Mouse (Mus musculus) liver, embryonic 11.5 days (tissue): Measurements from ENCODE around the gene Eif4g2. TPM values are rescaled to one million over a fixed set of nuclear protein-coding genes. Genes with fewer than 3 reads are reported as not detected.

Experiments used
- ATAC-seq: fragments of 200-750 bp; cut with Nextera tagmentation; replicated peaks from 2 replicates; pipeline ENCODE4 v1.8.0; 2017; ENCODE audit warnings: moderate number of reproducible peaks, mild to moderate bottlenecking, moderate TSS enrichment, moderate library complexity; ENCODE audit not compliant: low FRiP score
- DNase-seq: peaks from one replicate; pipeline ENCODE4 v3.0.0-alpha.2; 2017; ENCODE audit warnings: low spot score
- H3K27ac ChIP-seq: fragments of 300-500 bp; sonication (generic); 2 replicates; pipeline ENCODE4 v1.5.1; 2014; ENCODE audit warnings: mild to moderate bottlenecking, low read depth, low read length, control low read depth
- H3K27me3 ChIP-seq: fragments of 300-500 bp; sonication (generic); replicated peaks from 2 replicates; pipeline ENCODE4 v1.6.1; 2014; ENCODE audit warnings: low read length, mixed read lengths; ENCODE audit not compliant: control insufficient read depth, insufficient read depth
- H3K36me3 ChIP-seq: fragments of 300-500 bp; sonication (generic); 2 replicates; pipeline ENCODE4 v1.6.1; 2014; ENCODE audit warnings: mild to moderate bottlenecking, low read length, moderate library complexity, mixed read lengths; ENCODE audit not compliant: control insufficient read depth, insufficient read depth
- H3K4me1 ChIP-seq: fragments of 300-500 bp; sonication (generic); replicated peaks from 2 replicates; pipeline ENCODE4 v1.6.1; 2014; ENCODE audit warnings: low read length, mixed read lengths; ENCODE audit not compliant: control insufficient read depth, insufficient read depth
- H3K4me2 ChIP-seq: fragments of 300-500 bp; sonication (generic); 2 replicates; pipeline ENCODE4 v1.6.1; 2014; ENCODE audit warnings: mild to moderate bottlenecking, control low read depth, moderate library complexity
- H3K4me3 ChIP-seq: fragments of 300-500 bp; sonication (generic); 2 replicates; pipeline ENCODE4 v1.5.1; 2014; ENCODE audit warnings: low read depth, low read length, control low read depth
- H3K9ac ChIP-seq: fragments of 300-500 bp; sonication (generic); 2 replicates; pipeline ENCODE4 v1.6.1; 2014; ENCODE audit warnings: low read depth, low read length, control low read depth
- H3K9me3 ChIP-seq: fragments of 300-500 bp; sonication (generic); 2 replicates; pipeline ENCODE4 v1.6.1; 2016; ENCODE audit warnings: low read length, inconsistent platforms, mixed read lengths; ENCODE audit not compliant: control insufficient read depth
- WGBS: fragments of 180-500 bp; shearing (Covaris S2); extraction: QIAGEN DNeasy Blood & Tissue Kit; methylation state at CpG from one replicate; pipeline ENCODE4 v1.1.7; 2014; 5-methylcytosine and 5-hydroxymethylcytosine counted together
- polyA plus RNA-seq: library from polyadenylated mRNA; unstranded; fragments of >200 nt; fragmentation: Nextera tagmentation; extraction: Ambion mirVana; gene quantifications from 2 replicates; pipeline ENCODE4 v1.2.1, GENCODE M21; 2014

The Eif4g2 gene
- polyA plus RNA-seq, 1 experiment from 2014 or later, result 1,063 TPM

GRCm38 (mm10) chr7:111078271-111078670 lies 4.6 kb downstream of the Eif4g2 start:
- DNase-seq (no peak), ATAC-seq (no peak)
- Histone ChIP-seq H3K4me1 (peaks cover 19% of the 10 kb centered on the region), H3K4me2 (no peak overlapping the region), H3K27ac (no peak overlapping the region), H3K4me3 (no peak overlapping the region), H3K36me3 (peaks cover 72% of the 10 kb centered on the region), H3K9me3 (no peaks in the 10 kb centered on the region), H3K27me3 (no peaks in the 10 kb centered on the region), H3K9ac (no peak overlapping the region)
- 97% methylated on average over 4 of the region's 4 CpGs for WGBS

- no peak overlapping the region for H3K4me2 ChIP-seq
- no peak overlapping the region for H3K9ac ChIP-seq
- no peak overlapping the region for H3K27ac ChIP-seq
- no peak overlapping the region for H3K4me3 ChIP-seq
- peaks cover 9% of the 10 kb centered on the region for H3K4me1 ChIP-seq
- H3K36me3 ChIP-seq, result peaks cover 85% of the 10 kb centered on the region
- H3K9me3 ChIP-seq, result no peaks in the 10 kb centered on the region
- WGBS, result 92% methylated on average over 4 of the region's 4 CpGs
- no peaks in the 10 kb centered on the region for H3K27me3 ChIP-seq
- DNase-seq (no peak), ATAC-seq (no peak)
Observed at GRCm38 (mm10) chr7:111075288-111075687, 7.5 kb downstream of the Eif4g2 start.

DNA sequence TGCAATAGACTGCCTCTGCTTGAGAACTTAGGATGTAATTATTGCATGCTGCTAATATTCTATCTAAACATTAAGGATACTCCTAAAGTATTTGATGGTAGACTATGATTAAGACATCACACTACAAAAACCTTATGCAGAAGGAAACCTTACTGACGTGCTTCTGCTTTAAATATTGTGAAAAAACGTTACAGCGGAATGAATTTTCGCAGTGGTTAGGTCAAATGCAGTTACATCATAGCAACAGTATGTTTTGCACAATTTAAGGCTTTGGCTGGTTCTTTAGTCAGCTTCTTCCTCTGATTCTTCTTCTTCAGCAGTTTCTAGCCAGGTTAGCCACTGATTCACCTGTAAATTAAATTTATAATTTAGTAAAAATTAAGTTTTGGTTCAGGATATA lies 10.4 kb downstream of the Eif4g2 start:
- WGBS, result 91% methylated on average over 4 of the region's 4 CpGs
- DNase-seq (no peak), ATAC-seq (no peak)
- Histone ChIP-seq H3K9me3 (peaks cover 9% of the 10 kb centered on the region), H3K4me1 (no peaks in the 10 kb centered on the region), H3K27ac (no peak overlapping the region), H3K4me2 (no peak overlapping the region), H3K9ac (no peak overlapping the region), H3K27me3 (no peaks in the 10 kb centered on the region), H3K36me3 (peaks cover 86% of the 10 kb centered on the region), H3K4me3 (no peak overlapping the region)

DNA sequence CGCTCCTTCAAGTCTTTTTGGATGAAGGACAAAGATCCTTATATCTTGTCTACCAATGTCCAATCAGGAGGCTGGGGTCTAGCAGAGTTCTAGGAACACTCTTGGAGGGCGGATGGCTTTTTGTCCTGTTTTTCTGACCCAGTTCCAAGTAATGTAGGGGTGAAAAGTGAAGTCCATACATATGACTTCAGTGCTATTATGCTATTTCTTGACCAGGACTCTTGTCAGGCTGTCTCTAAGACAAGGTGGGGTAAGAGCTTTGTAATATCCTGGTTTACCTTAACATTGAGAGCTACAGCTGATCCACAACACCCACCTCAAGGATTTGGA lies 12.7 kb downstream of the Eif4g2 start:
- Histone ChIP-seq H3K27ac (no peak overlapping the region), H3K4me2 (no peak overlapping the region), H3K9me3 (peaks cover 9% of the 10 kb centered on the region), H3K9ac (no peak overlapping the region), H3K4me3 (no peak overlapping the region), H3K4me1 (no peaks in the 10 kb centered on the region), H3K36me3 (peaks cover 66% of the 10 kb centered on the region), H3K27me3 (no peaks in the 10 kb centered on the region)
- DNase-seq (no peak), ATAC-seq (0 out of 2 replicates have a peak, but pooled peaks have one; percentile 11)
- 97% methylated on average over 2 of the region's 2 CpGs for WGBS

- Histone ChIP-seq H3K9ac (no peak overlapping the region), H3K36me3 (peaks cover 61% of the 10 kb centered on the region), H3K4me2 (no peak overlapping the region), H3K4me3 (no peak overlapping the region), H3K4me1 (no peaks in the 10 kb centered on the region), H3K9me3 (peaks cover 9% of the 10 kb centered on the region), H3K27ac (no peak overlapping the region), H3K27me3 (no peaks in the 10 kb centered on the region)
- DNase-seq (no peak), ATAC-seq (peak; percentile 42)
- 91% methylated on average over 7 of the region's 7 CpGs for whole genome bisulfite sequencing
Observed at GRCm38 (mm10) chr7:111069439-111070166, 13.2 kb downstream of the Eif4g2 start.

- H3K36me3 ChIP-seq, result peaks cover 51% of the 10 kb centered on the region
- ATAC-seq (no peak), DNase-seq (peak; percentile 28)
- H3K9me3 ChIP-seq, result peaks cover 9% of the 10 kb centered on the region
- H3K9ac ChIP-seq, result no peak overlapping the region
- H3K4me3 ChIP-seq, result no peak overlapping the region
- no peak overlapping the region for H3K4me2 ChIP-seq
- H3K27ac ChIP-seq, result no peak overlapping the region
- H3K27me3 ChIP-seq, result no peaks in the 10 kb centered on the region
- WGBS, result 93% methylated on average over 3 of the region's 3 CpGs
- no peaks in the 10 kb centered on the region for H3K4me1 ChIP-seq
Observed at GRCm38 (mm10) chr7:111068181-111068580, 14.6 kb downstream of the Eif4g2 start.

DNA sequence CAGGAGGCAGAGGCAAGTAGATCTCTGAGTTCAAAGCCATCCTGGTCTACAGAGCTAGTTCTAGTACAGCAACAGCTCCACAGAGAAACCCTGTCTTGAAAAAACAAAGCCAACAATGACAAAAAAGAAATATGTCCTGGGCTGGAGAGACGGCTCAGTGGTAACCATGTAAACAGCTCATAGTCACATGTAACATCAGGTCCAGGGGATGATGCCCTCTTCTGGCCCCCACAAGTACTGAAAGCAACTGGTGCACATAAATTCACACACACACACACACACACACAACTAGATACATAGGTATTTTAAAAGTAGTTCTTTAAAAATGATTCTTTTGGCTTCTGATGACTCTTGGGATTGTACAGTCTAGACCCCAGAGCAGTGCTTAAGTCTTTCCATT lies 19.9 kb downstream of the Eif4g2 start:
- Histone ChIP-seq H3K27ac (no peak overlapping the region), H3K4me2 (no peak overlapping the region)

DNA sequence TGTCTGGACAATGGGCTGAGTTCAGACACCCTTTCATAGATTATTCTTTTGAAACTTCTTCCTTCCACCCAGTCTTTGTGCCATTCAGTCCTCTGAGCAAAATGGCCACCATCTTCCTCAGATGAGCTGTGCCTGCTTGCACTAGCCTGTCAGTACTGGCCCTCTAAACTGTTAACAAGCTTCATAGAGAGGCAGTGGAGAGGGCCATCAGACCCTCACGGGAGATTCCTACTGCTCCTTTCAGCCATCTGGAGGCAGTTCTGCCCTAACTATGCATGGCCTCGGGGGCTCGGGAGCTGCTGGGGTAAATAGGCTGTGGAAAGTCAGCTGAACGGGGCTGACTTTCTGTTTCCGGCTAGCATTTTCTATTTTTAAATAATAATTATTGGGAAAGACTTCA lies 23.3 kb downstream of the Eif4g2 start:
- Histone ChIP-seq H3K4me1 (peaks cover under 1% of the 10 kb centered on the region; the same call in 1 of the 2 replicates), H3K27ac (no peak overlapping the region), H3K27me3 (no peaks in the 10 kb centered on the region), H3K4me3 (no peak overlapping the region), H3K4me2 (no peak overlapping the region), H3K9ac (no peak overlapping the region), H3K9me3 (no peaks in the 10 kb centered on the region), H3K36me3 (peaks cover 9% of the 10 kb centered on the region)
- 75% methylated on average over 5 of the region's 5 CpGs for WGBS
- DNase-seq, result no peak
- ATAC-seq, result no peak

More for the DNA sequence above, 19.9 kb downstream of the Eif4g2 start:
- Histone ChIP-seq H3K27me3 (no peaks in the 10 kb centered on the region), H3K4me3 (no peak overlapping the region), H3K36me3 (peaks cover 5% of the 10 kb centered on the region), H3K9ac (no peak overlapping the region), H3K9me3 (peaks cover 4% of the 10 kb centered on the region), H3K4me1 (no peaks in the 10 kb centered on the region)
- WGBS, result 100% methylated on average over 1 of the region's 1 CpGs
- no peak for DNase-seq
- ATAC-seq, result no peak

DNA sequence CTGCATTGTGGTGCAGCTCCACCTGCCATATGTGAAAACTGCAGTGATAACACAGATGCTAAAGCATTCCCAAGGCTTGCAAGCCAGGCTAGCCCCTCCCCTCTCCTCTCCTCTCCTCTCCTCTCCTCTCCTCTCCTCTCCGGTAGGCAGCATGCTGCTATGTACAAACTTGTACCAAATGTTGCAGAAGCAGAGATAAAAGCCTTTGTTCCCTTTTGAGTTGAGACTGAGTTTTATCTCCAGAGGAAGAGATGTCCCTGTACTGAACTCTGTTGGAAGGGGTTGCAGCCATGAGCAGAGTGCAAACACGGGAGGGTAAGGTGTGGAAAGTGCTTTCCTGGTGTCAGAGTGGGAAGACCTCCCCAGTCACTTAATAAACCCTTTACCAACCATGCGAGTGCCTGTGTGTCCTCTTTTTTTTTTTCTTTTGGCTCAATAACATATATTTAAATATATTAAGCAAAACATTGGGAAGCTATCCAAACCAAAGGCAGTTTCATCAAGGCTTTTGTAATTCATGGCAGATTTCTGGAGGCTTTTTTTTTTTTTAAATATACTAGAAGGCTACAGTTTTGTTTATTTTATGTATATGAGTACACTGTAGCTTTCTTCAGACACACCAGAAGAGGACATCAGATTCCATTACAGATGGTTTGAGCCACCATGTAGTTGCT lies 26.7 kb downstream of the Eif4g2 start:
- Histone ChIP-seq H3K4me2 (no peak overlapping the region), H3K9me3 (no peaks in the 10 kb centered on the region), H3K4me3 (no peak overlapping the region), H3K36me3 (peaks cover 26% of the 10 kb centered on the region), H3K4me1 (peaks cover 5% of the 10 kb centered on the region; the same call in 1 of the 2 replicates), H3K27me3 (no peaks in the 10 kb centered on the region), H3K9ac (no peak overlapping the region), H3K27ac (no peak overlapping the region)
- ATAC-seq, result no peak
- 79% methylated on average over 3 of the region's 3 CpGs for WGBS
- no peak for DNase-seq
